9 mouse cellular contexts compared by ENCODE assay signal in the genomic region with DNA sequence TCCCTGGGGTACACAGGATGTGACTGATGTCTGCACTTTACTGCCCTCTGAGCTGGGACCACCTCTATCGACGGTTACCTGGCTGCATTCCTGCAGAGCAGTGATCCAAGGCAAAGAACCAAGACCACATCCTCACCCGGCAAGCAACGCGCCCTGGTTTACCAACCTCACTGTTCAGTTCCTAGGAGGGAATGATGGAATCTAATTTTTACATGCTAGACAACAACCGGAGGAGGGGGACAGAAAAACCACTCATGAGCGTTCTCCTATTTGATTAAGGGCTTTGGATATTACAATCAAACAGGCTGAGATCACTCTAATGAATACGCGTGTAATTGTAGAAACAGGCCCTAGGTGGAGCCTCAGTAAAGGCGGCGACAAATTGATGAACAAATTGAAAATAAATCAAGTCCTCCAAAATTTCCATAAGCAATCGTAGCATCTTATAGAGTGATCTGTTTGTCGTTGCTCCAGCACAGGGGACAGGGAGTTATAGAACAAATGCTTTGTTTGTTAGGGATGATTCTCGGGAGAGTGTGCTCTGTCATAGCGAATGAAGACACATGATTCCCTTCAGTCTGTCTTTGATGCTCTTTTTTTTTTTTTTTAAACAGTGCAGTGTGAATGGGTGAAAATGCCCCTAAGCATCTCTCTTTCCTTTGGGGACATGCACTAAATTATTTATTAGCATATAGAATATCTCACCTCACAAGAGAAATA. TPM values are rescaled to one million over a fixed set of nuclear protein-coding genes. Genes with fewer than 3 reads are reported as not detected.
DNase-seq lines count a peak whose midpoint lies in the region; ATAC-seq lines count a peak whose summit lies in the region.
"Had no signal": no experiment of that assay in that cellular context is flagged by ENCODE, and none has a peak within 500 bp of the region (broad histone marks: within the 10 kb centered on the region; RNA-seq: fewer than 3 reads in every experiment).

No protein-coding gene starts in this region.

- H3K36me3 ChIP-seq in hindbrain, embryonic 11.5 days (ENCODE audit: control insufficient read depth, insufficient read depth, low read length), result no peaks in the 10 kb centered on the region
- H3K36me3 ChIP-seq in hindbrain, embryonic 10.5 days, result no peaks in the 10 kb centered on the region
- H3K36me3 ChIP-seq in forebrain, embryonic 15.5 days, result no peaks in the 10 kb centered on the region
- no peaks in the 10 kb centered on the region for H3K36me3 ChIP-seq in neural tube, embryonic 14.5 days (ENCODE audit: control insufficient read depth, insufficient read depth, low read length)

- no peaks in the 10 kb centered on the region for H3K4me1 ChIP-seq in hindbrain, embryonic 11.5 days (replicated peaks; ENCODE audit: control insufficient read depth, insufficient read depth, low read length)
- no peaks in the 10 kb centered on the region for H3K4me1 ChIP-seq in hindbrain, embryonic 10.5 days (replicated peaks)
- peaks cover 15% of the 10 kb centered on the region; the same call in 1 of the 2 replicates for H3K4me1 ChIP-seq in forebrain, embryonic 15.5 days
- no peaks in the 10 kb centered on the region for H3K4me1 ChIP-seq in neural tube, embryonic 14.5 days (ENCODE audit: control insufficient read depth, insufficient read depth, low read length)

- no peak overlapping the region for H3K4me3 ChIP-seq in hindbrain, embryonic 11.5 days (ENCODE audit: low read depth, low read length)
- H3K4me3 ChIP-seq in hindbrain, embryonic 10.5 days, result no peak overlapping the region
- 0 out of 2 replicates have a peak overlapping the region, but pooled peaks have one; percentile 4 for H3K4me3 ChIP-seq in forebrain, embryonic 15.5 days
- no peak overlapping the region for H3K4me3 ChIP-seq in neural tube, embryonic 14.5 days (ENCODE audit: low read depth, low read length)

- H3K27me3 ChIP-seq in hindbrain, embryonic 11.5 days (ENCODE audit: control insufficient read depth, insufficient read depth, low read length), result no peaks in the 10 kb centered on the region
- H3K27me3 ChIP-seq in hindbrain, embryonic 10.5 days (ENCODE audit: insufficient read depth, poor library complexity, severe bottlenecking), result no peaks in the 10 kb centered on the region
- H3K27me3 ChIP-seq in forebrain, embryonic 15.5 days, result no peaks in the 10 kb centered on the region
- H3K27me3 ChIP-seq in neural tube, embryonic 14.5 days (ENCODE audit: control insufficient read depth, insufficient read depth, low read length), result no peaks in the 10 kb centered on the region

- 0 out of 2 replicates have a peak, but pooled peaks have one; percentile 33 for ATAC-seq in hindbrain, embryonic 11.5 days (ENCODE audit: low FRiP score)
- peak; percentile 62 for ATAC-seq in forebrain, embryonic 15.5 days (replicated peaks)
- peak; percentile 75 for ATAC-seq in neural tube, embryonic 14.5 days (ENCODE audit: low read depth)

- peak; percentile 12 for DNase-seq in hindbrain, embryonic 11.5 days (ENCODE audit: low spot score)
- DNase-seq in hindbrain, embryonic 10.5 days (ENCODE audit: low spot score), result no peak
- DNase-seq in NIH3T3 (ENCODE audit: low read depth), result peak; percentile 18
- peak; percentile 52 for DNase-seq in layer of hippocampus, adult 11-12 months (ENCODE audit: low spot score)
- DNase-seq in gastrocnemius, postnatal 14 days, result no peak
- DNase-seq in spleen, adult 18-20 months, result no peak

- H3K4me2 ChIP-seq in hindbrain, embryonic 11.5 days (replicated peaks; ENCODE audit: low read depth, low read length), result no peak overlapping the region
- H3K4me2 ChIP-seq in forebrain, embryonic 15.5 days (replicated peaks), result peak overlapping the region; percentile 29
- H3K4me2 ChIP-seq in neural tube, embryonic 14.5 days (ENCODE audit: low read depth, low read length), result peak overlapping the region; percentile 25; the same call in 1 of the 2 replicates

- no peaks in the 10 kb centered on the region for H3K9me3 ChIP-seq in hindbrain, embryonic 11.5 days (ENCODE audit: control insufficient read depth, low read length)
- no peaks in the 10 kb centered on the region for H3K9me3 ChIP-seq in hindbrain, embryonic 10.5 days
- H3K9me3 ChIP-seq in forebrain, embryonic 15.5 days, result no peaks in the 10 kb centered on the region
- H3K9me3 ChIP-seq in neural tube, embryonic 14.5 days (ENCODE audit: control insufficient read depth, low read length), result no peaks in the 10 kb centered on the region

- no peak overlapping the region for H3K27ac ChIP-seq in hindbrain, embryonic 11.5 days (ENCODE audit: low read depth, low read length)
- H3K27ac ChIP-seq in hindbrain, embryonic 10.5 days, result no peak overlapping the region
- peak overlapping the region; percentile 90 for H3K27ac ChIP-seq in forebrain, embryonic 15.5 days (replicated peaks)
- 0 out of 2 replicates have a peak overlapping the region, but pooled peaks have one; percentile 55 for H3K27ac ChIP-seq in neural tube, embryonic 14.5 days (ENCODE audit: low read depth, low read length)

- no peak overlapping the region for H3K9ac ChIP-seq in hindbrain, embryonic 11.5 days (ENCODE audit: low read depth, low read length)
- H3K9ac ChIP-seq in forebrain, embryonic 15.5 days (replicated peaks), result no peak overlapping the region; the same call in 1 of the 2 replicates
- no peak overlapping the region for H3K9ac ChIP-seq in neural tube, embryonic 14.5 days (replicated peaks; ENCODE audit: low read depth, low read length)

- intact Hi-C loops in gastrocnemius, postnatal 14 days (cut with DNase I; ENCODE audit: low total_unique reads), result no loop called here

- WGBS in hindbrain, embryonic 11.5 days, result 54% methylated on average over 15 of the region's 15 CpGs
- WGBS in hindbrain, embryonic 10.5 days, result 55% methylated on average over 15 of the region's 15 CpGs
- WGBS in forebrain, embryonic 15.5 days, result 39% methylated on average over 15 of the region's 15 CpGs
- 43% methylated on average over 15 of the region's 15 CpGs for WGBS in neural tube, embryonic 14.5 days

RNA-seq across cellular contexts. Expression of a gene that starts 47.7 kb away (rescaled TPM):
- 21.1 and 31.1 TPM in 2 replicates for polyA plus RNA-seq in hindbrain, embryonic 11.5 days (2014; fragmentation: Nextera tagmentation; extraction: Ambion mirVana)
- polyA plus RNA-seq in hindbrain, embryonic 10.5 days (2016; fragmentation: Nextera tagmentation; extraction: Ambion mirVana), result 19.2 and 20.1 TPM in 2 replicates
- polyA plus RNA-seq in forebrain, embryonic 15.5 days (2015; fragmentation: Nextera tagmentation; extraction: Ambion mirVana), result 22.2 and 22.7 TPM in 2 replicates
- 19.5 and 23.5 TPM in 2 replicates for polyA plus RNA-seq in neural tube, embryonic 14.5 days (2014; fragmentation: Nextera tagmentation; extraction: Ambion mirVana)
- total RNA-seq in gastrocnemius, postnatal 14 days (2021), result 1 to 10 TPM; 3.2 to 3.8 TPM
- total RNA-seq: MEL had no signal

RNA-seq across cellular contexts. Expression of a gene that starts 59.5 kb away (rescaled TPM):
- 7.3 and 8.9 TPM in 2 replicates for polyA plus RNA-seq in hindbrain, embryonic 11.5 days (2014; fragmentation: Nextera tagmentation; extraction: Ambion mirVana)
- polyA plus RNA-seq in hindbrain, embryonic 10.5 days (2016; fragmentation: Nextera tagmentation; extraction: Ambion mirVana), result 5.6 and 10.1 TPM in 2 replicates
- 21.4 and 21.7 TPM in 2 replicates for polyA plus RNA-seq in forebrain, embryonic 15.5 days (2015; fragmentation: Nextera tagmentation; extraction: Ambion mirVana)
- polyA plus RNA-seq in neural tube, embryonic 14.5 days (2014; fragmentation: Nextera tagmentation; extraction: Ambion mirVana), result 10.1 and 11.4 TPM in 2 replicates
- 1 to 10 TPM; 1.4 TPM for total RNA-seq in gastrocnemius, postnatal 14 days (2021)
- total RNA-seq: MEL had no signal

Comparison
In these comparisons a context has a peak if more than half of its experiments do, and no peak if none do; other contexts are left out.
1. DNase-seq: peak in hindbrain, embryonic 11.5 days (single experiment), NIH3T3 (single experiment) and layer of hippocampus, adult 11-12 months (single experiment); none in hindbrain, embryonic 10.5 days (single experiment), gastrocnemius, postnatal 14 days (single experiment) and spleen, adult 18-20 months (0 of 2).
2. H3K27ac ChIP-seq: peak in forebrain, embryonic 15.5 days (single experiment) and neural tube, embryonic 14.5 days (single experiment); none in hindbrain, embryonic 11.5 days (single experiment) and hindbrain, embryonic 10.5 days (single experiment).
3. Peak in every context shown above with its lines, with median percentiles within 50 percentile points of each other: ATAC-seq.